Mouse (Mus musculus): Measurements from ENCODE around the gene Slc22a8.

DNA sequence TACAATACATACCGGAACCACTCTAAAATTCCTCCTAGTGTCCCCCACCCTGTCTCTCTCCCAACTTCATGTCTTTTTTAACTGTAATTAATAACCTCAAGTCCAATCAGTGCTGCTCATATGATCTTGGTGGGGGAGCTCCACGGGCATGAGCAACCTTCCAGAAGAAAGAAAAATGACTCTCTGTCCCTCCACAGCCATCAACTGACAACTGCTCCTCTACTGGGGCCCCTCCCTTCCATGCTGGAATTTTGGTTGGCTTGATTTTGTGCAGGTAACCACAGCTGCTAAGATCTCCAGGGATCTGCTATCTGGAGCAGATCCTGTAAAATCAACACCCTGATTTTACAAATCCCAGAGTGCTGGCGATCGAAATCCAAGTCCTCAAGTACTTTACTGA lies 13.6 kb upstream of the Slc22a8 start:
- TF ChIP-seq POLR2A (IDR thresholded peaks at IDR 0.05; ENCODE audit: borderline replicate concordance, extremely low read depth, insufficient read depth, insufficient read length, poor library complexity, severe bottlenecking): no peak
- no peak for TF ChIP-seq CTCF (IDR thresholded peaks at IDR 0.05; ENCODE audit: borderline replicate concordance, extremely low read depth, insufficient read depth, insufficient read length)
